Mouse (Mus musculus) fibroblast of lung, adult 2 months (primary cell): Measurements from ENCODE around the gene Fam92a.
"Not testable (repeated sequence)": the region's sequence is repeated elsewhere in the genome, so short reads cannot be mapped to it uniquely, and the experiment has no call there.

Experiments
- DNase-seq: peaks from one replicate; pipeline ENCODE4 v3.0.0-alpha.2; 2011; ENCODE audit warnings: low read depth

Fam92a gene

DNA sequence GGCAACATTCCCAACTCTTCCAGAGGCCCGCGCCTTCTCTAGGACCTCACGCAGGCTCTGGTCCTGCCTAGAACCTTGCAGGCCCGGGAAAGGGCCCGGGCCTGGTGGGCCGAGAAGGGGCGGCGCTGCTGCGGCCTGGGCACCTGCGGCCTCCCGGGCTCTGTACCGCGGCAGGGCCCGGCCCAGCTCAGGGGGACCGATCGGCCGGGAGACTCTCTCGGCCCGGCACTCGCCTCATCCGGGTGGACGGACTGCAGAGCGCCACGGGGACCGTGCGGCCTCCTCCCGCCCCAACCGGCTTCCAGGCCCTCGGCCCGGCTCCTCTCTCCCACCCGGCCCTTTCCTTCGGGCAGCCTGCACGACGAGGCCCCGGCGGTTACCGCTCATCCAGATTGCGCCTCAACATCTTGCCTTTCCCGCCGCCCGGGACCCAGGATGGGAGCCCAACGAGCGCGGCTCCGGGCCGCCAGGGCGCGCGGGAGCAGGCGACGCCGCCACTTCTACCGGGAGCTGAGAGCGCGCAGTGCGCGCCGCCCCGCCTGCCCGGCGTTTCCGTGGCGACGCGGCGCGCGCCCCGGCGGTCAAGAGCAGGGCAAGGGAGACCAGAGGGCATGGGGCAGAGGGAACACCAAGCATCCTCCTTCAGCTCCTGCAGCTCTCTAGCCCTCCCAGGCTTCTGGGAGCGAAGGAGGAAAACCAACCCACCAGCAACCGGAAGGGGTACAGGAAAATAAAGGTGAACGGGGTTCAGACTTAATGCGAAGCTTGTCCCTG lies at the start of gene Fam92a:
Gene Fam92a (minus strand): TSS at position 698 of the 774 bp plus-strand sequence.
- DNase-seq: peak; percentile 19

- no peak for DNase-seq
Observed at GRCm38 (mm10) chr4:12178992-12179391, 7.2 kb upstream of the Fam92a start.

GRCm38 (mm10) chr4:12170986-12171317 lies 863 bp downstream of the Fam92a start:
- DNase-seq: peak; percentile 15

GRCm38 (mm10) chr4:12147660-12148059 lies 24.2 kb downstream of the Fam92a start:
- DNase-seq: no peak

GRCm38 (mm10) chr4:12141516-12141915 lies 30.3 kb downstream of the Fam92a start:
- not testable (repeated sequence) for DNase-seq

- peak; percentile 4 for DNase-seq
Observed at GRCm38 (mm10) chr4:12140592-12141062, 31.2 kb downstream of the Fam92a start.

- peak; percentile 57 for DNase-seq
Observed at GRCm38 (mm10) chr4:12140141-12140567, 31.7 kb downstream of the Fam92a start, which contains the start of gene Rbm12b1. Gene Rbm12b1 (plus strand): TSS chr4:12140264.
